Mouse (Mus musculus) limb, embryonic 13.5 days (tissue): ENCODE measurements around the gene Gm20662. TPM values are rescaled to one million over a fixed set of nuclear protein-coding genes. Genes with fewer than 3 reads are reported as not detected.
A peak's percentile ranks its signal among the peaks of the same experiment; 100 is the strongest.

ENCODE experiments used
- ATAC-seq: fragments of 200-750 bp; cut with Nextera tagmentation; 2 replicates; pipeline ENCODE4 v1.8.0; 2017; ENCODE audit warnings: low read depth, moderate number of reproducible peaks, moderate TSS enrichment; ENCODE audit not compliant: low FRiP score
- H3K27ac ChIP-seq: fragments of 300-500 bp; sonication (generic); 2 replicates; pipeline ENCODE4 v1.5.1; 2015; ENCODE audit warnings: inconsistent platforms, mild to moderate bottlenecking, moderate library complexity
- H3K27me3 ChIP-seq: fragments of 300-500 bp; sonication (generic); 2 replicates; pipeline ENCODE4 v1.6.1; 2015; ENCODE audit warnings: mild to moderate bottlenecking, inconsistent platforms
- H3K36me3 ChIP-seq: fragments of 300-500 bp; sonication (generic); 2 replicates; pipeline ENCODE4 v1.6.1; 2015; ENCODE audit warnings: inconsistent platforms, mild to moderate bottlenecking, moderate library complexity
- H3K4me1 ChIP-seq: fragments of 300-500 bp; sonication (generic); 2 replicates; pipeline ENCODE4 v1.6.1; 2015; ENCODE audit warnings: inconsistent platforms
- H3K4me2 ChIP-seq: fragments of 300-500 bp; sonication (generic); replicated peaks from 2 replicates; pipeline ENCODE4 v1.6.1; 2015; ENCODE audit warnings: inconsistent platforms, mild to moderate bottlenecking, moderate library complexity
- H3K4me3 ChIP-seq: fragments of 300-500 bp; sonication (generic); 2 replicates; pipeline ENCODE4 v1.5.1; 2015; ENCODE audit warnings: moderate library complexity, mild to moderate bottlenecking, inconsistent platforms
- H3K9ac ChIP-seq: fragments of 300-500 bp; sonication (generic); 2 replicates; pipeline ENCODE4 v1.6.1; 2015; ENCODE audit warnings: mild to moderate bottlenecking, inconsistent platforms
- H3K9me3 ChIP-seq: fragments of 300-500 bp; sonication (generic); 2 replicates; pipeline ENCODE4 v1.6.1; 2016; ENCODE audit warnings: inconsistent platforms
- whole genome bisulfite sequencing: fragments of 180-500 bp; shearing (Covaris S2); methylation state at CpG from one replicate; pipeline ENCODE4 v1.1.7; 2015; 5-methylcytosine and 5-hydroxymethylcytosine counted together
- polyA plus RNA-seq: library from polyadenylated mRNA; unstranded; fragments of >200 nt; fragmentation: Nextera tagmentation; extraction: Ambion mirVana; gene quantifications from 2 replicates; pipeline ENCODE4 v1.2.1, GENCODE M21; 2015

Gm20662 gene
- polyA plus RNA-seq: 0.68 and 1.2 TPM in 2 replicates

GRCm38 (mm10) chr9:107996049-107996448, at the start of gene Gm20662:
Gene Gm20662, plus strand, starts transcription at chr9:107996349.
- H3K4me1 ChIP-seq: peaks cover 9% of the 10 kb centered on the region; the same call in 1 of the 2 replicates
- no peak within 1 kb of the TSS for H3K27ac ChIP-seq
- no peak within 1 kb of the TSS for H3K4me3 ChIP-seq
- no peaks in the 10 kb centered on the region for H3K36me3 ChIP-seq
- no peaks in the 10 kb centered on the region for H3K27me3 ChIP-seq
- H3K9ac ChIP-seq: no peak within 1 kb of the TSS
- WGBS: 93% methylated on average over 5 of the region's 5 CpGs
- ATAC-seq: no peak
- H3K9me3 ChIP-seq: no peaks in the 10 kb centered on the region
- no peak within 1 kb of the TSS for H3K4me2 ChIP-seq

GRCm38 (mm10) chr9:107947241-107948194, 48.6 kb upstream of the Gm20662 start:
- Histone ChIP-seq H3K27me3 (no peaks in the 10 kb centered on the region), H3K4me1 (peaks cover 15% of the 10 kb centered on the region), H3K4me2 (no peak overlapping the region), H3K9ac (0 out of 2 replicates have a peak overlapping the region, but pooled peaks have one; percentile 40), H3K27ac (no peak overlapping the region), H3K4me3 (no peak overlapping the region), H3K36me3 (peaks cover 8% of the 10 kb centered on the region; the same call in 1 of the 2 replicates), H3K9me3 (no peaks in the 10 kb centered on the region)
- 89% methylated on average over 31 of the region's 31 CpGs for WGBS
- no peak for ATAC-seq

GRCm38 (mm10) chr9:107949184-107949921, 46.8 kb upstream of the Gm20662 start:
- no peak overlapping the region for H3K9ac ChIP-seq
- peaks cover 8% of the 10 kb centered on the region; the same call in 1 of the 2 replicates for H3K36me3 ChIP-seq
- H3K27ac ChIP-seq: no peak overlapping the region
- WGBS: 84% methylated on average over 13 of the region's 13 CpGs
- no peak for ATAC-seq
- no peak overlapping the region; the same call in 1 of the 2 replicates for H3K4me2 ChIP-seq
- no peaks in the 10 kb centered on the region for H3K9me3 ChIP-seq
- no peaks in the 10 kb centered on the region for H3K27me3 ChIP-seq
- no peak overlapping the region for H3K4me3 ChIP-seq
- H3K4me1 ChIP-seq: peaks cover 15% of the 10 kb centered on the region

- no peak for ATAC-seq
- no peaks in the 10 kb centered on the region for H3K9me3 ChIP-seq
- peaks cover 8% of the 10 kb centered on the region; the same call in 1 of the 2 replicates for H3K36me3 ChIP-seq
- peak within 1 kb of the TSS; percentile 73 for H3K4me3 ChIP-seq
- 88% methylated on average over 10 of the region's 10 CpGs for WGBS
- no peaks in the 10 kb centered on the region for H3K27me3 ChIP-seq
- peaks cover 15% of the 10 kb centered on the region for H3K4me1 ChIP-seq
- peak within 1 kb of the TSS; percentile 84 for H3K4me2 ChIP-seq
- peak within 1 kb of the TSS; percentile 39; the same call in 1 of the 2 replicates for H3K27ac ChIP-seq
- H3K9ac ChIP-seq: peak within 1 kb of the TSS; percentile 71
Measured at GRCm38 (mm10) chr9:107949922-107950235, 46.3 kb upstream of the Gm20662 start, which contains the start of gene Traip. Gene Traip, plus strand, starts transcription at chr9:107950136.

- 17% methylated on average over 45 of the region's 45 CpGs for WGBS
- H3K27me3 ChIP-seq: no peaks in the 10 kb centered on the region
- peaks cover 8% of the 10 kb centered on the region; the same call in 1 of the 2 replicates for H3K36me3 ChIP-seq
- peak overlapping the region; percentile 39; the same call in 1 of the 2 replicates for H3K27ac ChIP-seq
- H3K4me2 ChIP-seq: peak overlapping the region; percentile 84
- peak overlapping the region; percentile 73 for H3K4me3 ChIP-seq
- ATAC-seq: peak; percentile 90
- peaks cover 15% of the 10 kb centered on the region for H3K4me1 ChIP-seq
- H3K9ac ChIP-seq: peak overlapping the region; percentile 71
- H3K9me3 ChIP-seq: no peaks in the 10 kb centered on the region
Measured at GRCm38 (mm10) chr9:107950460-107951355, 45.4 kb upstream of the Gm20662 start.

GRCm38 (mm10) chr9:107955613-107956289, 40.4 kb upstream of the Gm20662 start:
- no peak overlapping the region for H3K4me2 ChIP-seq
- no peak overlapping the region for H3K4me3 ChIP-seq
- H3K27me3 ChIP-seq: no peaks in the 10 kb centered on the region
- H3K9me3 ChIP-seq: no peaks in the 10 kb centered on the region
- H3K36me3 ChIP-seq: peaks cover 41% of the 10 kb centered on the region
- 76% methylated on average over 6 of the region's 6 CpGs for whole genome bisulfite sequencing
- no peak overlapping the region for H3K9ac ChIP-seq
- H3K4me1 ChIP-seq: peaks cover 10% of the 10 kb centered on the region
- H3K27ac ChIP-seq: no peak overlapping the region
- no peak for ATAC-seq

- H3K9me3 ChIP-seq: no peaks in the 10 kb centered on the region
- peaks cover 54% of the 10 kb centered on the region for H3K36me3 ChIP-seq
- H3K9ac ChIP-seq: no peak overlapping the region
- 0 out of 2 replicates have a peak, but pooled peaks cover under 1% of the 10 kb centered on the region for H3K4me1 ChIP-seq
- H3K27ac ChIP-seq: no peak overlapping the region
- WGBS: 57% methylated on average over 6 of the region's 6 CpGs
- no peaks in the 10 kb centered on the region for H3K27me3 ChIP-seq
- no peak overlapping the region for H3K4me2 ChIP-seq
- ATAC-seq: no peak
- H3K4me3 ChIP-seq: no peak overlapping the region
Measured at GRCm38 (mm10) chr9:107957141-107957540, 39.0 kb upstream of the Gm20662 start.

- no peaks in the 10 kb centered on the region for H3K27me3 ChIP-seq
- H3K4me3 ChIP-seq: no peak overlapping the region
- H3K9me3 ChIP-seq: no peaks in the 10 kb centered on the region
- H3K36me3 ChIP-seq: peaks cover 67% of the 10 kb centered on the region
- 18% methylated on average over 6 of the region's 6 CpGs for WGBS
- H3K9ac ChIP-seq: 0 out of 2 replicates have a peak overlapping the region, but pooled peaks have one; percentile 6
- H3K4me1 ChIP-seq: no peaks in the 10 kb centered on the region
- H3K4me2 ChIP-seq: no peak overlapping the region
- no peak overlapping the region for H3K27ac ChIP-seq
- ATAC-seq: no peak
Measured at GRCm38 (mm10) chr9:107959896-107960295, 36.3 kb upstream of the Gm20662 start.

- Histone ChIP-seq H3K27ac (no peak overlapping the region), H3K4me3 (no peak overlapping the region), H3K9me3 (no peaks in the 10 kb centered on the region), H3K4me1 (no peaks in the 10 kb centered on the region), H3K4me2 (no peak overlapping the region), H3K9ac (no peak overlapping the region), H3K27me3 (no peaks in the 10 kb centered on the region), H3K36me3 (peaks cover 71% of the 10 kb centered on the region)
- no peak for ATAC-seq
- WGBS: 81% methylated on average over 4 of the region's 4 CpGs
Measured at GRCm38 (mm10) chr9:107960928-107961327, 35.2 kb upstream of the Gm20662 start.

- no peak for ATAC-seq
- H3K36me3 ChIP-seq: peaks cover 71% of the 10 kb centered on the region
- no peak overlapping the region for H3K9ac ChIP-seq
- no peaks in the 10 kb centered on the region for H3K4me1 ChIP-seq
- H3K4me3 ChIP-seq: no peak overlapping the region
- H3K9me3 ChIP-seq: no peaks in the 10 kb centered on the region
- H3K27me3 ChIP-seq: no peaks in the 10 kb centered on the region
- WGBS: 89% methylated on average over 10 of the region's 10 CpGs
- no peak overlapping the region for H3K27ac ChIP-seq
- H3K4me2 ChIP-seq: no peak overlapping the region
Measured at GRCm38 (mm10) chr9:107961351-107961762, 34.8 kb upstream of the Gm20662 start.

GRCm38 (mm10) chr9:107961881-107962280, 34.3 kb upstream of the Gm20662 start:
- peaks cover 71% of the 10 kb centered on the region for H3K36me3 ChIP-seq
- H3K9me3 ChIP-seq: no peaks in the 10 kb centered on the region
- ATAC-seq: no peak
- no peak overlapping the region for H3K27ac ChIP-seq
- whole genome bisulfite sequencing: 64% methylated on average over 5 of the region's 5 CpGs
- H3K27me3 ChIP-seq: no peaks in the 10 kb centered on the region
- H3K9ac ChIP-seq: no peak overlapping the region
- no peaks in the 10 kb centered on the region for H3K4me1 ChIP-seq
- no peak overlapping the region for H3K4me3 ChIP-seq
- no peak overlapping the region for H3K4me2 ChIP-seq
